Mouse (Mus musculus) liver, embryonic 11.5 days (tissue): ENCODE data around the gene Hsp90ab1. TPM values are rescaled to one million over a fixed set of nuclear protein-coding genes. Genes with fewer than 3 reads are reported as not detected.
A peak's percentile ranks its signal among the peaks of the same experiment; 100 is the strongest.

Experiments used
- ATAC-seq: fragments of 200-750 bp; cut with Nextera tagmentation; replicated peaks from 2 replicates; pipeline ENCODE4 v1.8.0; 2017; ENCODE audit warnings: moderate number of reproducible peaks, mild to moderate bottlenecking, moderate TSS enrichment, moderate library complexity; ENCODE audit not compliant: low FRiP score
- DNase-seq: peaks from one replicate; pipeline ENCODE4 v3.0.0-alpha.2; 2017; ENCODE audit warnings: low spot score
- H3K27ac ChIP-seq: fragments of 300-500 bp; sonication (generic); 2 replicates; pipeline ENCODE4 v1.5.1; 2014; ENCODE audit warnings: mild to moderate bottlenecking, low read depth, low read length, control low read depth
- H3K27me3 ChIP-seq: fragments of 300-500 bp; sonication (generic); replicated peaks from 2 replicates; pipeline ENCODE4 v1.6.1; 2014; ENCODE audit warnings: low read length, mixed read lengths; ENCODE audit not compliant: control insufficient read depth, insufficient read depth
- H3K36me3 ChIP-seq: fragments of 300-500 bp; sonication (generic); 2 replicates; pipeline ENCODE4 v1.6.1; 2014; ENCODE audit warnings: mild to moderate bottlenecking, low read length, moderate library complexity, mixed read lengths; ENCODE audit not compliant: control insufficient read depth, insufficient read depth
- H3K4me1 ChIP-seq: fragments of 300-500 bp; sonication (generic); replicated peaks from 2 replicates; pipeline ENCODE4 v1.6.1; 2014; ENCODE audit warnings: low read length, mixed read lengths; ENCODE audit not compliant: control insufficient read depth, insufficient read depth
- H3K4me2 ChIP-seq: fragments of 300-500 bp; sonication (generic); 2 replicates; pipeline ENCODE4 v1.6.1; 2014; ENCODE audit warnings: mild to moderate bottlenecking, control low read depth, moderate library complexity
- H3K4me3 ChIP-seq: fragments of 300-500 bp; sonication (generic); 2 replicates; pipeline ENCODE4 v1.5.1; 2014; ENCODE audit warnings: low read depth, low read length, control low read depth
- H3K9ac ChIP-seq: fragments of 300-500 bp; sonication (generic); 2 replicates; pipeline ENCODE4 v1.6.1; 2014; ENCODE audit warnings: low read depth, low read length, control low read depth
- H3K9me3 ChIP-seq: fragments of 300-500 bp; sonication (generic); 2 replicates; pipeline ENCODE4 v1.6.1; 2016; ENCODE audit warnings: low read length, inconsistent platforms, mixed read lengths; ENCODE audit not compliant: control insufficient read depth
- WGBS: fragments of 180-500 bp; shearing (Covaris S2); extraction: QIAGEN DNeasy Blood & Tissue Kit; methylation state at CpG from one replicate; pipeline ENCODE4 v1.1.7; 2014; 5-methylcytosine and 5-hydroxymethylcytosine counted together
- polyA plus RNA-seq: library from polyadenylated mRNA; unstranded; fragments of >200 nt; fragmentation: Nextera tagmentation; extraction: Ambion mirVana; gene quantifications from 2 replicates; pipeline ENCODE4 v1.2.1, GENCODE M21; 2014

The Hsp90ab1 gene
- polyA plus RNA-seq, 1 experiment from 2014 or later = 1,837 TPM

GRCm38 (mm10) chr17:45551249-45551796 lies 21.7 kb downstream of the Hsp90ab1 start:
- Histone ChIP-seq H3K9ac (no peak overlapping the region), H3K27ac (no peak overlapping the region), H3K27me3 (peaks cover 55% of the 10 kb centered on the region), H3K4me2 (no peak overlapping the region), H3K4me3 (no peak overlapping the region), H3K36me3 (no peaks in the 10 kb centered on the region), H3K9me3 (no peaks in the 10 kb centered on the region), H3K4me1 (peaks cover 24% of the 10 kb centered on the region)
- DNase-seq (no peak), ATAC-seq (no peak)
- WGBS = 53% methylated on average over 7 of the region's 7 CpGs

GRCm38 (mm10) chr17:45550253-45550652 lies 22.8 kb downstream of the Hsp90ab1 start:
- DNase-seq (no peak), ATAC-seq (no peak)
- H3K4me3 ChIP-seq = no peak overlapping the region; the same call in 1 of the 2 replicates
- H3K4me1 ChIP-seq = peaks cover 19% of the 10 kb centered on the region
- H3K27ac ChIP-seq = no peak overlapping the region
- H3K27me3 ChIP-seq = peaks cover 66% of the 10 kb centered on the region
- no peaks in the 10 kb centered on the region for H3K36me3 ChIP-seq
- no peak overlapping the region for H3K9ac ChIP-seq
- H3K4me2 ChIP-seq = peak overlapping the region; percentile 19; the same call in 1 of the 2 replicates
- H3K9me3 ChIP-seq = no peaks in the 10 kb centered on the region
- WGBS = 39% methylated on average over 5 of the region's 5 CpGs

- peak within 1 kb of the TSS; percentile 65 for H3K4me3 ChIP-seq
- H3K4me1 ChIP-seq = peaks cover 19% of the 10 kb centered on the region
- 2% methylated on average over 20 of the region's 29 CpGs for WGBS
- peak within 1 kb of the TSS; percentile 92 for H3K4me2 ChIP-seq
- H3K36me3 ChIP-seq = no peaks in the 10 kb centered on the region
- ATAC-seq = no peak
- no peaks in the 10 kb centered on the region for H3K9me3 ChIP-seq
- no peak within 1 kb of the TSS for H3K27ac ChIP-seq
- DNase-seq = no peak
- H3K9ac ChIP-seq = peak within 1 kb of the TSS; percentile 57
- peaks cover 72% of the 10 kb centered on the region for H3K27me3 ChIP-seq
Measured at GRCm38 (mm10) chr17:45549617-45550181, 23.4 kb downstream of the Hsp90ab1 start, which contains the start of gene Tmem151b. Tmem151b (minus strand) TSS chr17:45549677.

- Histone ChIP-seq H3K9ac (peak overlapping the region; percentile 57), H3K27me3 (peaks cover 80% of the 10 kb centered on the region), H3K9me3 (no peaks in the 10 kb centered on the region), H3K4me1 (peaks cover 22% of the 10 kb centered on the region), H3K4me3 (peak overlapping the region; percentile 65), H3K36me3 (no peaks in the 10 kb centered on the region), H3K4me2 (peak overlapping the region; percentile 92), H3K27ac (no peak overlapping the region)
- WGBS = 3% methylated on average over 53 of the region's 68 CpGs
- no peak for ATAC-seq
- no peak for DNase-seq
Measured at GRCm38 (mm10) chr17:45548541-45549512, 24.2 kb downstream of the Hsp90ab1 start.

GRCm38 (mm10) chr17:45547461-45548190 lies 25.4 kb downstream of the Hsp90ab1 start:
- peaks cover 92% of the 10 kb centered on the region for H3K27me3 ChIP-seq
- 58% methylated on average over 5 of the region's 5 CpGs for WGBS
- ATAC-seq = no peak

GRCm38 (mm10) chr17:45546941-45547340 lies 26.1 kb downstream of the Hsp90ab1 start:
- Histone ChIP-seq H3K27ac (no peak overlapping the region), H3K9ac (no peak overlapping the region), H3K4me2 (no peak overlapping the region), H3K4me3 (no peak overlapping the region), H3K4me1 (peaks cover 20% of the 10 kb centered on the region), H3K9me3 (no peaks in the 10 kb centered on the region), H3K36me3 (no peaks in the 10 kb centered on the region), H3K27me3 (peaks cover 97% of the 10 kb centered on the region)
- WGBS = 59% methylated on average over 16 of the region's 16 CpGs
- ATAC-seq (no peak), DNase-seq (no peak)

More at GRCm38 (mm10) chr17:45547461-45548190, 25.4 kb downstream of the Hsp90ab1 start:
- H3K9me3 ChIP-seq = no peaks in the 10 kb centered on the region
- no peak for DNase-seq
- H3K36me3 ChIP-seq = no peaks in the 10 kb centered on the region
- H3K27ac ChIP-seq = no peak overlapping the region
- peaks cover 22% of the 10 kb centered on the region for H3K4me1 ChIP-seq
- no peak overlapping the region for H3K4me3 ChIP-seq
- no peak overlapping the region for H3K9ac ChIP-seq
- H3K4me2 ChIP-seq = no peak overlapping the region

- no peak overlapping the region for H3K27ac ChIP-seq
- WGBS = 5% methylated on average over 74 of the region's 74 CpGs
- peak overlapping the region; percentile 54 for H3K4me2 ChIP-seq
- no peak for ATAC-seq
- H3K4me3 ChIP-seq = peak overlapping the region; percentile 31
- no peaks in the 10 kb centered on the region for H3K36me3 ChIP-seq
- H3K27me3 ChIP-seq = peaks cover 99% of the 10 kb centered on the region
- H3K4me1 ChIP-seq = peaks cover 17% of the 10 kb centered on the region
- no peak overlapping the region for H3K9ac ChIP-seq
- no peaks in the 10 kb centered on the region for H3K9me3 ChIP-seq
- no peak for DNase-seq
Measured at GRCm38 (mm10) chr17:45545278-45545961, 27.7 kb downstream of the Hsp90ab1 start.

- WGBS = 3% methylated on average over 41 of the region's 46 CpGs
- H3K27me3 ChIP-seq = peaks cover 99% of the 10 kb centered on the region
- H3K9ac ChIP-seq = no peak overlapping the region
- H3K4me1 ChIP-seq = peaks cover 17% of the 10 kb centered on the region
- H3K4me3 ChIP-seq = peak overlapping the region; percentile 31; the same call in 1 of the 2 replicates
- peak overlapping the region; percentile 54 for H3K4me2 ChIP-seq
- H3K9me3 ChIP-seq = no peaks in the 10 kb centered on the region
- DNase-seq = no peak
- H3K27ac ChIP-seq = no peak overlapping the region
- H3K36me3 ChIP-seq = no peaks in the 10 kb centered on the region
- no peak for ATAC-seq
Measured at GRCm38 (mm10) chr17:45544873-45545277, 28.2 kb downstream of the Hsp90ab1 start.
